Mouse (Mus musculus) heart, adult 2 months (tissue): ENCODE results near the gene Tmem30b.

Experiments
- CTCF ChIP-seq: fragments of 200-600 bp; IDR thresholded peaks from 2 replicates; pipeline ENCODE4 v1.8.1; 2022; ENCODE audit warnings: antibody characterized with exemption, mild to moderate bottlenecking, moderate library complexity
- POLR2A ChIP-seq: fragments of 200-500 bp; IDR thresholded peaks from 2 replicates; pipeline ENCODE4 v1.6.1; 2011; ENCODE audit warnings: mild to moderate bottlenecking, low read depth, low read length, control low read depth; ENCODE audit not compliant: insufficient read depth

GRCm38 (mm10) chr12:73547646-73548045 lies 1.5 kb upstream of the Tmem30b start:
- no peak for TF ChIP-seq CTCF
- no peak for TF ChIP-seq POLR2A
